Mouse (Mus musculus) hindbrain, embryonic 10.5 days (tissue): ENCODE results near the gene Sds. TPM values are rescaled to one million over a fixed set of nuclear protein-coding genes. Genes with fewer than 3 reads are reported as not detected.

Experiments
- polyA plus RNA-seq: library from polyadenylated mRNA; unstranded; fragments of >200 nt; fragmentation: Nextera tagmentation; extraction: Ambion mirVana; gene quantifications from 2 replicates; pipeline ENCODE4 v1.2.1, GENCODE M21; 2016

Gene Sds
- polyA plus RNA-seq, 1 experiment from 2014 or later = not detected

Other genes starting within 250 kb of the Sds start
- gene Lhx5, start 44.8 kb upstream of the Sds start, polyA plus RNA-seq = 12.1 and 34.0 TPM in 2 replicates
- 6.2 and 7.9 TPM in 2 replicates for gene Sdsl, start 3.7 kb upstream of the Sds start, polyA plus RNA-seq
- gene Plbd2, start 27.1 kb downstream of the Sds start, polyA plus RNA-seq = 42.5 and 43.0 TPM in 2 replicates
- 4.4 and 5.8 TPM in 2 replicates for gene Slc8b1, start 34.6 kb downstream of the Sds start, polyA plus RNA-seq
- 12.5 and 12.9 TPM in 2 replicates for gene Tpcn1, start 112.1 kb downstream of the Sds start, polyA plus RNA-seq
- gene Iqcd, start 112.5 kb downstream of the Sds start, polyA plus RNA-seq = 1.3 and 2.8 TPM in 2 replicates
- gene Rita1, start 136.1 kb downstream of the Sds start, polyA plus RNA-seq = 19.0 and 19.6 TPM in 2 replicates
- 62.2 and 64.7 TPM in 2 replicates for gene Ddx54, start 136.2 kb downstream of the Sds start, polyA plus RNA-seq
- gene Cfap73, start 157.7 kb downstream of the Sds start, polyA plus RNA-seq = 0.85 TPM in 1 of 2 replicates, not detected in the other
- gene Rasal1, start 172.3 kb downstream of the Sds start, polyA plus RNA-seq = 0.13 and 0.15 TPM in 2 replicates
- 1.7 and 5.8 TPM in 2 replicates for gene Dtx1, start 235.4 kb downstream of the Sds start, polyA plus RNA-seq